Mouse (Mus musculus): Measurements from ENCODE around the gene Ccdc34. TPM values are rescaled to one million over a fixed set of nuclear protein-coding genes. Genes with fewer than 3 reads are reported as not detected.

Gene Ccdc34
- total and polyA plus RNA-seq, 3 experiments, result 17.2 to 44.6 (median 22.4) TPM

- Histone ChIP-seq H3K27me3 (replicated peaks) (peaks cover 2% of the 10 kb centered on the region), H3K4me3 (replicated peaks in 1 of 3; ENCODE audit: low read depth in 2 of 3, low read length in 2 of 3, poor library complexity in 1 of 3) (no peak overlapping the region), H3K4me1 (ENCODE audit: control insufficient read depth in 1 of 2, insufficient read depth in 2 of 2) (peaks cover 3 to 8% of the 10 kb centered on the region in 2 experiments), H3K9ac (ENCODE audit: insufficient read depth, low read depth) (no peak overlapping the region), H3K4me2 (ENCODE audit: insufficient read depth, low read depth, poor library complexity, severe bottlenecking) (no peak overlapping the region), H3K79me2 (replicated peaks; ENCODE audit: control insufficient read depth, extremely low read depth, insufficient read depth, poor library complexity, severe bottlenecking) (no peaks in the 10 kb centered on the region), H3K36me3 (replicated peaks in 1 of 2; ENCODE audit: control insufficient read depth in 1 of 2, insufficient read depth in 1 of 2, low read length in 1 of 2) (no peaks in the 10 kb centered on the region), H3K27ac (ENCODE audit: insufficient read depth, low read depth) (no peak overlapping the region), H3K9me3 (replicated peaks; ENCODE audit: low read length) (no peaks in the 10 kb centered on the region)
- TF ChIP-seq ZNF384 (IDR thresholded peaks at IDR 0.05; ENCODE audit: low read depth, low read length) (no peak), NELFE (IDR thresholded peaks at IDR 0.05; ENCODE audit: low read depth, low read length) (no peak), POLR2AphosphoS2 (IDR thresholded peaks at IDR 0.05; ENCODE audit: low read depth, low read length) (no peak), IRF4 (IDR thresholded peaks at IDR 0.05; ENCODE audit: low read depth, low read length) (no peak), MXI1 (IDR thresholded peaks at IDR 0.05; ENCODE audit: low read depth, low read length) (no peak), PAX5 (IDR thresholded peaks at IDR 0.05; ENCODE audit: low read length) (no peak), TBP (conservative IDR thresholded peaks at IDR 0.05; ENCODE audit: low read depth, low read length) (no peak), MAFK (IDR thresholded peaks at IDR 0.05; ENCODE audit: insufficient replicate concordance, low read length) (no peak)
- dilution Hi-C loops (cut with MboI; ENCODE audit: extremely low pct_ligation_motif_present, extremely low pct_unique_long_range_greater_than_20kb, low sequenced_read_pairs) (no loop called here), in situ Hi-C loops (cut with MboI; ENCODE audit: low pct_ligation_motif_present, low pct_unique_long_range_greater_than_20kb, low sequenced_read_pairs) (no loop called here)
- DNase-seq (ENCODE audit: extremely low read depth), result no peak
Observed at GRCm38 (mm10) chr2:110082975-110083374, 65.4 kb downstream of the Ccdc34 start.

GRCm38 (mm10) chr2:110085701-110086143 lies 68.1 kb downstream of the Ccdc34 start:
- H3K4me2 ChIP-seq (ENCODE audit: insufficient read depth, low read depth, poor library complexity, severe bottlenecking), result no peak overlapping the region
- no peak for DNase-seq (ENCODE audit: extremely low read depth)
- H3K27ac ChIP-seq (ENCODE audit: insufficient read depth, low read depth), result no peak overlapping the region
- in situ Hi-C loops (cut with MboI; ENCODE audit: low pct_ligation_motif_present, low pct_unique_long_range_greater_than_20kb, low sequenced_read_pairs), result no loop called here
- TF ChIP-seq E2F4 (IDR thresholded peaks at IDR 0.05; ENCODE audit: insufficient replicate concordance, low read depth, low read length) (no peak), ZC3H11A (IDR thresholded peaks at IDR 0.05; ENCODE audit: low read depth, low read length) (no peak), JUND (conservative IDR thresholded peaks at IDR 0.05; ENCODE audit: low read depth, low read length) (no peak), SIN3A (IDR thresholded peaks at IDR 0.05; ENCODE audit: low read length) (no peak)
- dilution Hi-C loops (cut with MboI; ENCODE audit: extremely low pct_ligation_motif_present, extremely low pct_unique_long_range_greater_than_20kb, low sequenced_read_pairs), result no loop called here
- no peak overlapping the region for H3K9ac ChIP-seq (ENCODE audit: insufficient read depth, low read depth)
- H3K27me3 ChIP-seq (replicated peaks), result peaks cover 4% of the 10 kb centered on the region
- H3K4me1 ChIP-seq (ENCODE audit: control insufficient read depth in 1 of 2, insufficient read depth in 2 of 2), result peaks cover under 1% of the 10 kb centered on the region in 2 experiments
- no peak overlapping the region for H3K4me3 ChIP-seq (replicated peaks in 1 of 3; ENCODE audit: low read depth in 2 of 3, low read length in 2 of 3, poor library complexity in 1 of 3)
- H3K9me3 ChIP-seq (replicated peaks; ENCODE audit: low read length), result no peaks in the 10 kb centered on the region
- H3K36me3 ChIP-seq (replicated peaks in 1 of 2; ENCODE audit: control insufficient read depth in 1 of 2, insufficient read depth in 1 of 2, low read length in 1 of 2), result no peaks in the 10 kb centered on the region
- H3K79me2 ChIP-seq (replicated peaks; ENCODE audit: control insufficient read depth, extremely low read depth, insufficient read depth, poor library complexity, severe bottlenecking), result no peaks in the 10 kb centered on the region

- H3K4me2 ChIP-seq (ENCODE audit: insufficient read depth, low read depth, poor library complexity, severe bottlenecking), result no peak overlapping the region
- no peak overlapping the region for H3K9ac ChIP-seq (ENCODE audit: insufficient read depth, low read depth)
- no peak overlapping the region for H3K4me3 ChIP-seq (replicated peaks in 1 of 3; ENCODE audit: low read depth in 2 of 3, low read length in 2 of 3, poor library complexity in 1 of 3)
- no peak overlapping the region for H3K27ac ChIP-seq (ENCODE audit: insufficient read depth, low read depth)
- no peaks in the 10 kb centered on the region for H3K79me2 ChIP-seq (replicated peaks; ENCODE audit: control insufficient read depth, extremely low read depth, insufficient read depth, poor library complexity, severe bottlenecking)
- in situ Hi-C loops (cut with MboI; ENCODE audit: low pct_ligation_motif_present, low pct_unique_long_range_greater_than_20kb, low sequenced_read_pairs), result no loop called here
- DNase-seq (ENCODE audit: extremely low read depth), result no peak
- no peaks in the 10 kb centered on the region for H3K9me3 ChIP-seq (replicated peaks; ENCODE audit: low read length)
- TF ChIP-seq ZKSCAN1 (IDR thresholded peaks at IDR 0.05; ENCODE audit: borderline replicate concordance, low read depth, low read length) (no peak), RAD21 (IDR thresholded peaks at IDR 0.05; ENCODE audit: low read depth, low read length) (no peak), POLR2A (IDR thresholded peaks at IDR 0.05; ENCODE audit: low read depth, low read length) (no peak), E2F4 (IDR thresholded peaks at IDR 0.05; ENCODE audit: insufficient replicate concordance, low read depth, low read length) (no peak), POLR2AphosphoS2 (IDR thresholded peaks at IDR 0.05; ENCODE audit: low read depth, low read length) (no peak), SMC3 (IDR thresholded peaks at IDR 0.05; ENCODE audit: low read depth, low read length) (no peak), ETS1 (conservative IDR thresholded peaks at IDR 0.05; ENCODE audit: low read depth, low read length) (no peak), JUN (IDR thresholded peaks at IDR 0.05; ENCODE audit: insufficient read depth, low read depth, low read length) (no peak), MYC (IDR thresholded peaks at IDR 0.05; ENCODE audit: low read depth, low read length) (no peak), UBTF (IDR thresholded peaks at IDR 0.05; ENCODE audit: low read depth, low read length) (no peak), MXI1 (IDR thresholded peaks at IDR 0.05; ENCODE audit: low read depth, low read length) (no peak), ELF1 (IDR thresholded peaks at IDR 0.05; ENCODE audit: low read depth, low read length) (no peak), MAZ (IDR thresholded peaks at IDR 0.05; ENCODE audit: low read depth, low read length) (no peak), CTCF (conservative IDR thresholded peaks at IDR 0.05 in 1 of 2, IDR thresholded peaks at IDR 0.05 in 1 of 2; ENCODE audit: low read depth in 2 of 2, low read length in 2 of 2) (no peak), ZMIZ1 (IDR thresholded peaks at IDR 0.05; ENCODE audit: low read depth, low read length) (no peak), GABPA (IDR thresholded peaks at IDR 0.05; ENCODE audit: insufficient replicate concordance, low read depth, low read length) (no peak), MEF2A (IDR thresholded peaks at IDR 0.05; ENCODE audit: borderline replicate concordance, low read depth, low read length) (no peak)
- no peaks in the 10 kb centered on the region for H3K27me3 ChIP-seq (replicated peaks)
- no peaks in the 10 kb centered on the region for H3K4me1 ChIP-seq (ENCODE audit: control insufficient read depth in 1 of 2, insufficient read depth in 2 of 2)
- no peaks in the 10 kb centered on the region for H3K36me3 ChIP-seq (replicated peaks in 1 of 2; ENCODE audit: control insufficient read depth in 1 of 2, insufficient read depth in 1 of 2, low read length in 1 of 2)
- dilution Hi-C loops (cut with MboI; ENCODE audit: extremely low pct_ligation_motif_present, extremely low pct_unique_long_range_greater_than_20kb, low sequenced_read_pairs), result no loop called here
Observed at GRCm38 (mm10) chr2:110114133-110114532, 96.5 kb downstream of the Ccdc34 start.
